Mouse (Mus musculus): ENCODE results near the gene Inpp5a. TPM values are rescaled to one million over a fixed set of nuclear protein-coding genes. Genes with fewer than 3 reads are reported as not detected.

The Inpp5a gene
- polyA plus RNA-seq, 1 experiment from 2014 or later = 23.0 TPM

DNA sequence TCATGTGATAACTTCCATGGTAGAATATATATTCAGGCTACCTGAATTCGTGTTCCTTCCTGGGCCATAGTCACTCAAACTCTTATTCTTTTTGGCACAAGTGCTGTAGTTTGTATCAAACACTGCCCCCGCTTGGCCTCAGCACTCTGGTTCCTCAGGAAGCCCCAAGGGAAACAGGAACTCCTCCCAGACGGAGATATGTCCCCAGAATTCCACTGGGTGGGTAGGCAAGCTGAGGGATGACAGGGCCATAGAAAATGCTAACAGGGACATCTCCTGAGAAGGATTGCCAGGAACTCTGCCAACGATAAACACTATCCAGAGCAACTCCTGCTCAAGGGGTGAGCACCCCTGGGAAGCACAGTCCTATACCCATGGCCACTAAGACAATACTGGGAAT is 22.4 kb upstream of the Inpp5a start:
- no peak for ATAC-seq (ENCODE audit: insufficient number of reproducible peaks, low FRiP score, low TSS enrichment, low read depth)
- DNase-seq (ENCODE audit: low spot score) = no peak
- Histone ChIP-seq H3K9me3 (ENCODE audit: control insufficient read depth, low read length) (no peaks in the 10 kb centered on the region), H3K27me3 (ENCODE audit: control insufficient read depth, insufficient read depth, low read length) (no peaks in the 10 kb centered on the region), H3K4me3 (ENCODE audit: low read depth, low read length) (no peak overlapping the region), H3K27ac (replicated peaks; ENCODE audit: low read depth, low read length) (no peak overlapping the region), H3K4me2 (ENCODE audit: low read depth, severe bottlenecking) (no peak overlapping the region), H3K4me1 (ENCODE audit: control insufficient read depth, insufficient read depth, low read length) (peaks cover 36% of the 10 kb centered on the region), H3K9ac (ENCODE audit: low read length) (no peak overlapping the region), H3K36me3 (ENCODE audit: control insufficient read depth, insufficient read depth, low read length) (no peaks in the 10 kb centered on the region)
- WGBS = 79% methylated on average over 4 of the region's 4 CpGs

DNA sequence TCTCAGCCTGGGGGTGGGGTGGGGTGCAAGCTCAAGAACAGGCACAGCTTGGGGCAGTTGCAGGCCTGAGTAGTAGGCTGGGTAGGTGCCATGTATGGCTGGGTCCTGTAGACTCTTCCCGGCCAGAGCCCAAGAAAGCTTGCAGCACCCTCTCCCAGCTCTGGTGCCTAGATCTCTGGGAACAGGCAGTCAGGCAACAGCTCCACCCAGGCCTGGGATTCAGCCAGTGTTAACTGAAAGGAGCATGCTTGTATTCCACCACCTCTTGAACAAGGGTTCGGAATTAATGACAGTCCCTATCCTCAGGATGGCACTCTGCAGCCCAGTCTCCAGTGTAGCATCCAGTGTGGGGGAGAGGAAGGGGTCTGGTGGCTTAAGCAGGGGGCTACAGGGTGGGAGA is 20.7 kb upstream of the Inpp5a start:
- no peaks in the 10 kb centered on the region for H3K36me3 ChIP-seq (ENCODE audit: control insufficient read depth, insufficient read depth, low read length)
- DNase-seq (ENCODE audit: low spot score) = no peak
- no peak for ATAC-seq (ENCODE audit: insufficient number of reproducible peaks, low FRiP score, low TSS enrichment, low read depth)
- no peak overlapping the region for H3K4me3 ChIP-seq (ENCODE audit: low read depth, low read length)
- H3K27me3 ChIP-seq (ENCODE audit: control insufficient read depth, insufficient read depth, low read length) = no peaks in the 10 kb centered on the region
- H3K27ac ChIP-seq (replicated peaks; ENCODE audit: low read depth, low read length) = peak overlapping the region; percentile 92
- no peaks in the 10 kb centered on the region for H3K9me3 ChIP-seq (ENCODE audit: control insufficient read depth, low read length)
- H3K9ac ChIP-seq (ENCODE audit: low read length) = peak overlapping the region; percentile 39; the same call in 1 of the 2 replicates
- no peak overlapping the region for H3K4me2 ChIP-seq (ENCODE audit: low read depth, severe bottlenecking)
- peaks cover 35% of the 10 kb centered on the region for H3K4me1 ChIP-seq (ENCODE audit: control insufficient read depth, insufficient read depth, low read length)
- 87% methylated on average over 2 of the region's 2 CpGs for WGBS

DNA sequence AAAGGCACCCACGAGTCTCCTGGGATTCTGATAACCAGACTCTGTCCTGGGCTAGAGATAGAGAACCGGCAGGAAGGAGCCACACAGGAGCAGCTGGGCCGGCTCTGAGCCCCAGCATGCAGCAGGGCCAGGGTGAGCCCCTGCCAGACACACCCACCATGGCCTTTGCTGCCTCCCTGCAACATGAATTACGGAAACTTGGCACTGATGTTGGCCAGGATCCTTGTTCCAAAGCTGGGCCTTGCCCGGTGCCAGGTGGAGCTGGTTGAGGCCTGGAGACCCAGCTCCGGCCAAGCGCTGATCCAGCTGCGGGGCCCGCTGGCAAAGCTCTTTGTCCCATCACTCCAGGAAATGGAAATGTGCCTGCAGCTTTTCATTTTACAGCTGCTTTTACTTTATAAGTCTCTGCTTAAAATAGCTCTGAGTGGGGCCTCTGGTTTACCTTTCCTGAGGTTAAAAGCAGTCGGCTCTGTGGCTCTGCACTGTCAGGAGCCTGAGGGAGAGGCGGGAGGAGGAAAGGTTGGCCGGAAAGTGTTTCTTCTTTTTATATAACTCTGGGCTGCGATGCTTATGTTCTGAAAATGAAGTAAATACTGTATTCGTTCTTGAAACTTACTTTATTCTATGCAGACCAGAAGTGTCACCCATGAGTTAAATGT is 20.1 kb upstream of the Inpp5a start:
- no peak; the same call in 1 of the 2 replicates for ATAC-seq (ENCODE audit: insufficient number of reproducible peaks, low FRiP score, low TSS enrichment, low read depth)
- Histone ChIP-seq H3K9ac (ENCODE audit: low read length) (peak overlapping the region; percentile 39; the same call in 1 of the 2 replicates), H3K4me2 (ENCODE audit: low read depth, severe bottlenecking) (no peak overlapping the region), H3K27me3 (ENCODE audit: control insufficient read depth, insufficient read depth, low read length) (no peaks in the 10 kb centered on the region), H3K9me3 (ENCODE audit: control insufficient read depth, low read length) (no peaks in the 10 kb centered on the region), H3K36me3 (ENCODE audit: control insufficient read depth, insufficient read depth, low read length) (no peaks in the 10 kb centered on the region), H3K4me1 (ENCODE audit: control insufficient read depth, insufficient read depth, low read length) (peaks cover 28% of the 10 kb centered on the region), H3K4me3 (ENCODE audit: low read depth, low read length) (no peak overlapping the region), H3K27ac (replicated peaks; ENCODE audit: low read depth, low read length) (peak overlapping the region; percentile 92)
- peak; percentile 55 for DNase-seq (ENCODE audit: low spot score)
- WGBS = 53% methylated on average over 14 of the region's 14 CpGs

DNA sequence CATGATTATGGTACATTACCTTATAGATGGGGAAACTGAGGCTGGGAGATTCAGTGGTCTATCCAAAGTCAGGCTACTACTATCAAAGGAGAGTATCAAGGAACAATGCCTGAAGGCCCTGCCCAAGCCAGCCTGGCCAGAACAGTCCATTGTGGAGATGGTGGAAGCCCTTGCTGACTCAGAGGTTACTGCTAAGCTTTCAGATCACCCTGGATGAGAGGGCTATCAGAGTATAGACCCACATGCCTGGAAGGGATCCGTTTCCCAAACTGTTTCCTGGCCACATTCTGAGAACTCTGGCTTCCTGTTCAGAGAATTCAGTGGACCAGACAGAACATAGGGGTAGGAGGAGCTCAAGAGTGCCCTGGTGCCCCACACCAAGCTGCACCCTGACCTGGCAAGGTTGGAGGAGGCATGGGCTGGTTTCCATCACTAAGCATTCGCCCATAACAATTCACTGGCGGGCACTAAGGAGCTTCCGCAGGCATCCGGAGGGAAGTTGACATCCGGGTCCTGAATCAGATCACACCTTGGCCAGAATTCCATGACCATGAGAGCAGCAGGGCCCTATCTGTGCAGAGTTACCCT is 19.3 kb upstream of the Inpp5a start:
- H3K27me3 ChIP-seq (ENCODE audit: control insufficient read depth, insufficient read depth, low read length) = no peaks in the 10 kb centered on the region
- no peak overlapping the region for H3K4me2 ChIP-seq (ENCODE audit: low read depth, severe bottlenecking)

DNA sequence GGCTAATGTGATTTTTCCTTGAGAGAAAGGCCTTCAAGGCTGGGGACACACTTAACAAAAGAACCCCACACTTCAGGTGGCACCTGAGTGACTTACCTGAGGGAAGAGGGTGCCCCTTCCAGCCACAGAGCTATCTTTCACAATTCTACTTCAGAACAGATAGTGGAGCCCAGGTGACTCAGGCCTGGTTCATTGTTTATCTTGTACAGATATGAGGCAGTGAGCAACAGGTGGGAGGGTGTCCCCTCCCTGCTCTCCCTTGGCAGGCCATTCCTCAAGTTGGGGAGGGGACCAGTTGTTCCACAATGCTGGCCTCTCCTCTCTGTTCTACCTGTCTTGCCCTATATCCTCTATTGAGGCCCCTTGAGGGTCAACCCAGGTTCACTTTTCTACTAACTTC is 17.5 kb upstream of the Inpp5a start:
- no peak overlapping the region for H3K9ac ChIP-seq (ENCODE audit: low read length)
- no peak overlapping the region for H3K27ac ChIP-seq (replicated peaks; ENCODE audit: low read depth, low read length)

More for the DNA sequence above, 19.3 kb upstream of the Inpp5a start:
- Histone ChIP-seq H3K27ac (replicated peaks; ENCODE audit: low read depth, low read length) (no peak overlapping the region), H3K36me3 (ENCODE audit: control insufficient read depth, insufficient read depth, low read length) (no peaks in the 10 kb centered on the region), H3K9ac (ENCODE audit: low read length) (no peak overlapping the region), H3K4me1 (ENCODE audit: control insufficient read depth, insufficient read depth, low read length) (peaks cover 21% of the 10 kb centered on the region), H3K9me3 (ENCODE audit: control insufficient read depth, low read length) (no peaks in the 10 kb centered on the region), H3K4me3 (ENCODE audit: low read depth, low read length) (no peak overlapping the region)
- WGBS = 92% methylated on average over 6 of the region's 6 CpGs
- ATAC-seq (ENCODE audit: insufficient number of reproducible peaks, low FRiP score, low TSS enrichment, low read depth) (no peak), DNase-seq (ENCODE audit: low spot score) (no peak)

DNA sequence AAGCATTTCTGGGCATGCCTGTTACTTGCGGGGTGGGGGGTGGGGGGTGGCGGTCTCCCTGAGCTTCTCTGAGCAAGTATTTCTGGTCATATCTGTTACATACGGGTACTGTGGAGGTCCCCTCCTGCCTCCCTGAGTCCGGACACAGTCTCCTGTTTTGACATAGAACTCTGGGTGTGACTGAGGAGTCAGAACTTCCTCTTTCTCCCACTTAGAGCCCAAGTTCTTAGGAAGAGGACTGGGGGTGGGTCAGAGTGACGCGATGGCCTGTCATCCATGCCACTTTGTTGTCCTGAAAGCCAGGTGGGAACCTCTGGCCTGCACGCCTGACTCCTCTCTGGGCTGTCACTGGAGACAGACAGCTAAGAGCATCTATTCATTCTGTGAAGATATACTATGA is 11.5 kb upstream of the Inpp5a start:
- Histone ChIP-seq H3K36me3 (ENCODE audit: control insufficient read depth, insufficient read depth, low read length) (no peaks in the 10 kb centered on the region), H3K4me1 (ENCODE audit: control insufficient read depth, insufficient read depth, low read length) (no peaks in the 10 kb centered on the region), H3K4me2 (ENCODE audit: low read depth, severe bottlenecking) (no peak overlapping the region), H3K27me3 (ENCODE audit: control insufficient read depth, insufficient read depth, low read length) (no peaks in the 10 kb centered on the region), H3K27ac (replicated peaks; ENCODE audit: low read depth, low read length) (no peak overlapping the region), H3K9me3 (ENCODE audit: control insufficient read depth, low read length) (no peaks in the 10 kb centered on the region), H3K4me3 (ENCODE audit: low read depth, low read length) (no peak overlapping the region), H3K9ac (ENCODE audit: low read length) (no peak overlapping the region)
- DNase-seq (ENCODE audit: low spot score) = no peak
- 81% methylated on average over 7 of the region's 7 CpGs for WGBS
- no peak for ATAC-seq (ENCODE audit: insufficient number of reproducible peaks, low FRiP score, low TSS enrichment, low read depth)

More for the DNA sequence above, 17.5 kb upstream of the Inpp5a start:
- no peak for DNase-seq (ENCODE audit: low spot score)
- no peaks in the 10 kb centered on the region for H3K36me3 ChIP-seq (ENCODE audit: control insufficient read depth, insufficient read depth, low read length)
- no peaks in the 10 kb centered on the region for H3K9me3 ChIP-seq (ENCODE audit: control insufficient read depth, low read length)
- ATAC-seq (ENCODE audit: insufficient number of reproducible peaks, low FRiP score, low TSS enrichment, low read depth) = no peak
- peaks cover 18% of the 10 kb centered on the region for H3K4me1 ChIP-seq (ENCODE audit: control insufficient read depth, insufficient read depth, low read length)
- H3K27me3 ChIP-seq (ENCODE audit: control insufficient read depth, insufficient read depth, low read length) = no peaks in the 10 kb centered on the region
- H3K4me3 ChIP-seq (ENCODE audit: low read depth, low read length) = no peak overlapping the region
- H3K4me2 ChIP-seq (ENCODE audit: low read depth, severe bottlenecking) = no peak overlapping the region

DNA sequence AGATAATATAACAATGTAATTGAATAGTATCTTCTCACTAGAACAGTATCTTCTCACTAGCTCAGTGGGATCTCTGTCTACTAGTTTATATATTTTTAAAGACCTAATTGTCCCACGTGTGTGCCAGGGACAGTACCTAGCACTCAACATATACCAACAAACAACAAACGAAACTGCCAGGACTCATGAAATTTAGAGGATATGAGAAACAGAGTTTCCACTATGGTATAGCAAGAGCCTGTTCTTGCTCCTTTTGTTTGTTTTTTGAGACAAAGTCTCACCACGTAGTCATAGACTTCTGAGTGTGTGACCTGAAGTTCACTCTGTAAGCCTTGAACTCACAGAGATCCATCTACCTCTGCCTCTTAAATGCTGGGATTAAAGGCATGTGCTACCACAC is 10.6 kb upstream of the Inpp5a start:
- 86% methylated on average over 3 of the region's 3 CpGs for WGBS
- Histone ChIP-seq H3K4me2 (ENCODE audit: low read depth, severe bottlenecking) (no peak overlapping the region), H3K4me1 (ENCODE audit: control insufficient read depth, insufficient read depth, low read length) (no peaks in the 10 kb centered on the region), H3K9ac (ENCODE audit: low read length) (no peak overlapping the region), H3K9me3 (ENCODE audit: control insufficient read depth, low read length) (no peaks in the 10 kb centered on the region), H3K27ac (replicated peaks; ENCODE audit: low read depth, low read length) (no peak overlapping the region), H3K4me3 (ENCODE audit: low read depth, low read length) (no peak overlapping the region), H3K27me3 (ENCODE audit: control insufficient read depth, insufficient read depth, low read length) (no peaks in the 10 kb centered on the region), H3K36me3 (ENCODE audit: control insufficient read depth, insufficient read depth, low read length) (no peaks in the 10 kb centered on the region)
- ATAC-seq (ENCODE audit: insufficient number of reproducible peaks, low FRiP score, low TSS enrichment, low read depth) (no peak), DNase-seq (ENCODE audit: low spot score) (no peak)

DNA sequence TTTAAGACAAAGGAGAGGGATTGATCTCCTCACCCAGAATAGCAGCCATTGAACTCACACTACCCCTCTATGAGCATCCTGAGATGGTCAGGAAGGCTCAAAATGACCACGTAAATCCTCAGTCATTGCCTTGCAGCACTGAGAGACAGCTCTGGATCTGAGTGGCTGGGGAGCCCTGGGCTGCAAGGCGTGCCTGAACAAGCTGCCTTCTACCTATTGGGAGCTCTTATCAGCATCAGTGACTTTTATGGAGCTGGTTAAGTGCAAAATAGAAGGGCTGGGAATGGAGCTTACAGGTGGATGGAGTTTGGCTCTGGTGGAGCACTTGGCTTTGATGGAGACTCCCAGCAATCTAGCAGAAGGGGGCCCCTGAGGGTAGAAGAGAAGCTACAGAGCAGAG is 9.2 kb upstream of the Inpp5a start:
- H3K9ac ChIP-seq (ENCODE audit: low read length) = no peak overlapping the region
- WGBS = 37% methylated on average over 2 of the region's 2 CpGs
- H3K27me3 ChIP-seq (ENCODE audit: control insufficient read depth, insufficient read depth, low read length) = no peaks in the 10 kb centered on the region
- H3K4me1 ChIP-seq (ENCODE audit: control insufficient read depth, insufficient read depth, low read length) = no peaks in the 10 kb centered on the region
- no peak for ATAC-seq (ENCODE audit: insufficient number of reproducible peaks, low FRiP score, low TSS enrichment, low read depth)
- DNase-seq (ENCODE audit: low spot score) = no peak
- no peak overlapping the region for H3K4me2 ChIP-seq (ENCODE audit: low read depth, severe bottlenecking)
- no peak overlapping the region for H3K4me3 ChIP-seq (ENCODE audit: low read depth, low read length)
- no peaks in the 10 kb centered on the region for H3K36me3 ChIP-seq (ENCODE audit: control insufficient read depth, insufficient read depth, low read length)
- H3K9me3 ChIP-seq (ENCODE audit: control insufficient read depth, low read length) = no peaks in the 10 kb centered on the region
- no peak overlapping the region for H3K27ac ChIP-seq (replicated peaks; ENCODE audit: low read depth, low read length)

DNA sequence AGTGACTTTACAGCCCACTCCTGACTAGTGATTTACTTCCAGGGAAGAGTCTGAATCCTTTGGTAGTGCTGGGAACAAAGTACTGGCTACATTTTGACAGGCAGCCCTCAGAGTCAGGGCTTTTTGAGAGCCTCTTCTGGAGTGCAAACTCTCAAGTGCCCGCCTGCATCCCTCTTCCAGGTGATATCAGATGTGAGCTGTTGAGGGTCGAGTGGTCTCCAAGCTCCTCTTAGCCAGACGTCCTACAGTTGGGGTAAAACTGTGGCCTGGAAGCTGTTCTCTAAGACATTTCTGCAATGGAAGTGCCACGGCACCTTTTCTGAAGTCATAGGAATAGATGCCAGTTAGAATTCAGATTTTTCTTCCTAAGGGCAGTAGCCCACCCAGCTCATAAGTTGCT is 8.7 kb upstream of the Inpp5a start:
- no peaks in the 10 kb centered on the region for H3K9me3 ChIP-seq (ENCODE audit: control insufficient read depth, low read length)
- no peak overlapping the region for H3K4me2 ChIP-seq (ENCODE audit: low read depth, severe bottlenecking)
- H3K27me3 ChIP-seq (ENCODE audit: control insufficient read depth, insufficient read depth, low read length) = no peaks in the 10 kb centered on the region
- H3K27ac ChIP-seq (replicated peaks; ENCODE audit: low read depth, low read length) = no peak overlapping the region
- no peak overlapping the region for H3K4me3 ChIP-seq (ENCODE audit: low read depth, low read length)
- H3K36me3 ChIP-seq (ENCODE audit: control insufficient read depth, insufficient read depth, low read length) = no peaks in the 10 kb centered on the region
- no peak for ATAC-seq (ENCODE audit: insufficient number of reproducible peaks, low FRiP score, low TSS enrichment, low read depth)
- no peak for DNase-seq (ENCODE audit: low spot score)
- H3K9ac ChIP-seq (ENCODE audit: low read length) = no peak overlapping the region
- 66% methylated on average over 4 of the region's 4 CpGs for WGBS
- no peaks in the 10 kb centered on the region for H3K4me1 ChIP-seq (ENCODE audit: control insufficient read depth, insufficient read depth, low read length)
